Mouse (Mus musculus) CH12.LX (cell line): ENCODE measurements around the gene Pik3ca.

Experiments used
- CHD1 ChIP-seq: IDR thresholded peaks from 2 replicates; pipeline ENCODE4 v1.6.1; 2012; ENCODE audit warnings: low read depth, low read length, improper control_type of control experiment, inconsistent platforms
- CTCF ChIP-seq, 2 experiments: IDR thresholded peaks in 1 of 2; conservative IDR thresholded peaks in 1 of 2; 2 replicates each; pipeline ENCODE4 v1.5.1; 2011 to 2012; ENCODE audit warnings: low read depth in 2 of 2, low read length in 2 of 2, improper control_type of control experiment in 1 of 2, inconsistent platforms in 1 of 2, mild to moderate bottlenecking in 1 of 2, moderate library complexity in 1 of 2
- EP300 ChIP-seq: IDR thresholded peaks from 2 replicates; pipeline ENCODE4 v1.6.1; 2011; ENCODE audit warnings: low read length, improper control_type of control experiment
- GABPA ChIP-seq: IDR thresholded peaks from 2 replicates; pipeline ENCODE4 v1.6.1; 2012; ENCODE audit warnings: low read depth, low read length, improper control_type of control experiment, inconsistent platforms; ENCODE audit not compliant: insufficient replicate concordance
- MAFK ChIP-seq: IDR thresholded peaks from 2 replicates; pipeline ENCODE4 v1.6.1; 2011; ENCODE audit warnings: low read length, improper control_type of control experiment; ENCODE audit not compliant: insufficient replicate concordance
- MYC ChIP-seq: IDR thresholded peaks from 2 replicates; pipeline ENCODE4 v1.6.1; 2011; ENCODE audit warnings: low read depth, mild to moderate bottlenecking, improper control_type of control experiment, low read length
- POLR2A ChIP-seq: IDR thresholded peaks from 2 replicates; pipeline ENCODE4 v1.6.1; 2011; ENCODE audit warnings: low read depth, mild to moderate bottlenecking, improper control_type of control experiment, low read length
- RCOR1 ChIP-seq: conservative IDR thresholded peaks from 2 replicates; pipeline ENCODE4 v1.6.1; 2012; ENCODE audit warnings: low read depth, mild to moderate bottlenecking, inconsistent platforms, low read length, improper control_type of control experiment
- TBP ChIP-seq: conservative IDR thresholded peaks from 2 replicates; pipeline ENCODE4 v1.6.1; 2011; ENCODE audit warnings: low read depth, low read length, improper control_type of control experiment
- TCF12 ChIP-seq: IDR thresholded peaks from 2 replicates; pipeline ENCODE4 v1.6.1; 2014; ENCODE audit warnings: low read depth, mild to moderate bottlenecking, inconsistent platforms, low read length, improper control_type of control experiment
- ZKSCAN1 ChIP-seq: IDR thresholded peaks from 2 replicates; pipeline ENCODE4 v1.6.1; 2012; ENCODE audit warnings: low read depth, inconsistent platforms, low read length, improper control_type of control experiment, borderline replicate concordance
- ZMIZ1 ChIP-seq: IDR thresholded peaks from 2 replicates; pipeline ENCODE4 v1.6.1; 2012; ENCODE audit warnings: low read depth, mild to moderate bottlenecking, inconsistent platforms, low read length, improper control_type of control experiment

DNA sequence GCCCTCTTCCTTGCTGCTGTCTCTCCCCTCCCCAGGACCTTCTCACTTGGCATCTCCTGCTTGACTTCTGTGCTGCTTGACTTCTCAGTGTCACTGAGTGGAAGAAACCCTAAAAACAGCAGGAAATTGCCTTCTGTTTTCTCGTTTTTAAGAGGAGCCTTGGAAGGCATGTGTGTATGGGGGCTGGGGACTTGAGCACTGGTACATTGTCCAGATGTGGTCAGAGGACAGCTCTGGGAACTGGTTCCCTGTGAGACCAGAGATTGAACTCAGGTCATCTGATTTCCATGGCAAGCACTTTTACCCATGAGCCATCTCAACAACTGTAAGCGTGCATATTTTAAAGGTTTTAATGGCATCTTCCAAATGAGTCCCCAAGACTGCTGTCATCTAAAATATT is 36.5 kb downstream of the Pik3ca start:
- TF ChIP-seq EP300: no peak
- no peak for TF ChIP-seq TBP
- TF ChIP-seq CTCF (conservative IDR thresholded peaks at IDR 0.05 in 1 of 2, IDR thresholded peaks at IDR 0.05 in 1 of 2; ENCODE audit: low read depth in 2 of 2, low read length in 2 of 2): no peak
- no peak for TF ChIP-seq ZMIZ1
- no peak for TF ChIP-seq POLR2A
- TF ChIP-seq TCF12: no peak
- no peak for TF ChIP-seq GABPA
- no peak for TF ChIP-seq MYC
- TF ChIP-seq MAFK: no peak
- TF ChIP-seq ZKSCAN1: no peak
- TF ChIP-seq RCOR1: no peak
- no peak for TF ChIP-seq CHD1
